Mouse (Mus musculus) neural tube, embryonic 15.5 days (tissue): ENCODE results near the gene Rgs6. TPM values are rescaled to one million over a fixed set of nuclear protein-coding genes. Genes with fewer than 3 reads are reported as not detected.

Experiments used
- ATAC-seq: fragments of 200-750 bp; cut with Nextera tagmentation; 2 replicates; pipeline ENCODE4 v1.8.0; 2017; ENCODE audit warnings: mild to moderate bottlenecking, moderate TSS enrichment, moderate library complexity; ENCODE audit not compliant: low FRiP score
- H3K27ac ChIP-seq: fragments of 300-500 bp; sonication (generic); replicated peaks from 2 replicates; pipeline ENCODE4 v1.5.1; 2015; ENCODE audit warnings: mild to moderate bottlenecking, inconsistent platforms
- H3K27me3 ChIP-seq: fragments of 300-500 bp; sonication (generic); replicated peaks from 2 replicates; pipeline ENCODE4 v1.6.1; 2015; ENCODE audit warnings: inconsistent platforms
- H3K36me3 ChIP-seq: fragments of 300-500 bp; sonication (generic); 2 replicates; pipeline ENCODE4 v1.6.1; 2015; ENCODE audit warnings: inconsistent platforms
- H3K4me1 ChIP-seq: fragments of 300-500 bp; sonication (generic); 2 replicates; pipeline ENCODE4 v1.6.1; 2015; ENCODE audit warnings: inconsistent platforms
- H3K4me2 ChIP-seq: fragments of 300-500 bp; sonication (generic); 2 replicates; pipeline ENCODE4 v1.6.1; 2015; ENCODE audit warnings: inconsistent platforms, mild to moderate bottlenecking, moderate library complexity
- H3K4me3 ChIP-seq: fragments of 300-500 bp; sonication (generic); replicated peaks from 2 replicates; pipeline ENCODE4 v1.5.1; 2015; ENCODE audit warnings: mild to moderate bottlenecking, inconsistent platforms
- H3K9ac ChIP-seq: fragments of 300-500 bp; sonication (generic); replicated peaks from 2 replicates; pipeline ENCODE4 v1.6.1; 2015; ENCODE audit warnings: mild to moderate bottlenecking, inconsistent platforms
- H3K9me3 ChIP-seq: fragments of 300-500 bp; sonication (generic); replicated peaks from 2 replicates; pipeline ENCODE4 v1.6.1; 2016; ENCODE audit warnings: inconsistent platforms
- WGBS: fragments of 180-500 bp; shearing (Covaris S2); methylation state at CpG from one replicate; pipeline ENCODE4 v1.1.7; 2015; ENCODE audit warnings: mixed read lengths; 5-methylcytosine and 5-hydroxymethylcytosine counted together
- polyA plus RNA-seq: library from polyadenylated mRNA; unstranded; fragments of >200 nt; fragmentation: Nextera tagmentation; extraction: Ambion mirVana; gene quantifications from 2 replicates; pipeline ENCODE4 v1.2.1, GENCODE M21; 2015

The Rgs6 gene
- polyA plus RNA-seq, 1 experiment from 2014 or later, result 7.1 TPM

DNA sequence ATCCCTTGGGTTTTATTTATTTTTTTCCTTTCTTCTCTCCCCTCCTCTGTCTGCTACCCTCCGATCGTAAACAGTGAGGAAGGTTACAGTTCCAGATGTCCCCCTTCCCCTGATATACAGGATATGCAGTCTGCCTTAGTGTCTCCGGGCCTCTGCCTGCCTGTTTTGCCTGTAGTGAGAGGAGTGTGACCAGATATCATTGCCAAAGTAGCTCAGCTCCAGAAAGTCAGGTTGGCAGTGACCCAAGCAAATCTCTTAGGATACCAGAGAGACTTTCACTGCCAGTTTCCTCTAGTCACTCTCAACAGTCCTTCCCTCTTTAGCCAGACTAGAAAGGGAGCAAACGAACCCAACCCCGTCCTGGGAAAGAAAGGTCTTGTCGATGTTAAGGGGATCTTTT, 545.7 kb downstream of the Rgs6 start:
- no peaks in the 10 kb centered on the region for H3K27me3 ChIP-seq
- H3K36me3 ChIP-seq, result no peaks in the 10 kb centered on the region
- H3K9ac ChIP-seq, result no peak overlapping the region
- H3K9me3 ChIP-seq, result no peaks in the 10 kb centered on the region
- no peak overlapping the region for H3K4me2 ChIP-seq
- peaks cover 4% of the 10 kb centered on the region; the same call in 1 of the 2 replicates for H3K4me1 ChIP-seq
- no peak for ATAC-seq
- 69% methylated on average over 6 of the region's 6 CpGs for WGBS
- H3K27ac ChIP-seq, result no peak overlapping the region
- no peak overlapping the region for H3K4me3 ChIP-seq

DNA sequence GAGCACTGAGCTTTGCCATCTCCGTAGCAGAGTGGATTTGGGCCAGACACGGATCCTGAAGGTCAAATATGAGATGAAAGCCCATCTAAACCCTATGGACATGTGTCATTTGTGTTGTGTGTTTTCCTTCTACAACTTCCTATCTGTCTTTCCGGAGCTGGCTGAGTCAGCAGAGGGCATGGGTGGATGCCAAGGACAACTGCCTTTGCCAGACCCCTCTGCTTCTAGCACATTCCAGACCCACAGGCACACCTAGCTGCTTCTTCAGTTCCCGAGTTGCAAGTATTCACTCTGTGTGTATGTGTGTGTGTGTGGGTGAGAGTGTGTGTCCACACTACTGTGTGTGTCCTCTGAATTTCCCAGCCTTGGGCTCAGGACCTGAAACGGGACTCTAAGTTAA, 547.9 kb downstream of the Rgs6 start:
- Histone ChIP-seq H3K27me3 (no peaks in the 10 kb centered on the region), H3K4me3 (no peak overlapping the region), H3K27ac (no peak overlapping the region), H3K36me3 (no peaks in the 10 kb centered on the region), H3K4me1 (peaks cover 4% of the 10 kb centered on the region; the same call in 1 of the 2 replicates), H3K4me2 (no peak overlapping the region), H3K9me3 (no peaks in the 10 kb centered on the region), H3K9ac (no peak overlapping the region)
- 88% methylated on average over 5 of the region's 5 CpGs for WGBS
- ATAC-seq, result no peak

DNA sequence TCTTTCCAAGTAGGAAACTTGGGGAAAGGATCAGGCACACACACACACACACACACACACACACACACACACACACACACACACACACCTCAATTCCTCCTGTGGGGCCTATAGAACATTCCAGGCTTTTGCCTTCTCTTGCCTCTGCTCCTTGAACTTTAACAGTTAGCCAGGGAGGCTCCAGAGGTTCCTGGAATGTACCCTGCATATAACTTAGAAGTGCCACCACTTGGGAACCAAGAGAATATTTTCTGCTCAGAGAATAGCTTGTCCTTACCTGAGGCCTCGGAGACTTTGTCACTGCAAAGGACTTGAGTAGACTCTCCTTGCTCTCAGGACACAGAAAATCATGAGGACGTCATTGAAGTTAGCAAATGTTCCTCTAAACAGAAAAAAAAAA, 548.4 kb downstream of the Rgs6 start:
- H3K4me2 ChIP-seq, result no peak overlapping the region
- ATAC-seq, result no peak
- WGBS, result 94% methylated on average over 2 of the region's 2 CpGs

DNA sequence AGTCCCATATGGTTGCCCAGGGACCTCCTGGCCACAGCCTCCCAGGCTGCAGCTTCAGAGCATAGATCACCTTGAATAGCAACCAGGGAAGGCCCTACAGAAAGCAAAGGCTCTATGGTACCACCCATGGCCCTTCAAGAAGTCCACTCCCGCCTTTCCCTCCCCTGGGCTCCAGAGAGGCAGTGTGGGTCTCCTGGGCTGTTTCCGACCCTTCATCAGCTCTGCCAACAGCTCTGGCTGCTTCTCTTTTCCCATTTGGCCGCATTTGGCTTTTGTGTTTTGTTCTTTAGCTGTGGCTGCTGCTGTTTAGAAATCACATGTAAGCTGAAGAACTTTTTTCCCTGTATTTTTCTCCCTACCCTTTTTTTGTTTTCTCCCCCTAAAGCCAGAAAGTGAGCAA, 548.9 kb downstream of the Rgs6 start:
- Histone ChIP-seq H3K27ac (no peak overlapping the region), H3K4me1 (peaks cover 2% of the 10 kb centered on the region; the same call in 1 of the 2 replicates), H3K27me3 (no peaks in the 10 kb centered on the region), H3K4me3 (no peak overlapping the region), H3K9me3 (no peaks in the 10 kb centered on the region), H3K9ac (no peak overlapping the region), H3K36me3 (no peaks in the 10 kb centered on the region), H3K4me2 (no peak overlapping the region)
- no peak for ATAC-seq
- WGBS, result 63% methylated on average over 3 of the region's 3 CpGs

More for the DNA sequence above, 548.4 kb downstream of the Rgs6 start:
- Histone ChIP-seq H3K27me3 (no peaks in the 10 kb centered on the region), H3K27ac (no peak overlapping the region), H3K4me1 (peaks cover 4% of the 10 kb centered on the region; the same call in 1 of the 2 replicates), H3K36me3 (no peaks in the 10 kb centered on the region), H3K9me3 (no peaks in the 10 kb centered on the region), H3K4me3 (no peak overlapping the region), H3K9ac (no peak overlapping the region)

DNA sequence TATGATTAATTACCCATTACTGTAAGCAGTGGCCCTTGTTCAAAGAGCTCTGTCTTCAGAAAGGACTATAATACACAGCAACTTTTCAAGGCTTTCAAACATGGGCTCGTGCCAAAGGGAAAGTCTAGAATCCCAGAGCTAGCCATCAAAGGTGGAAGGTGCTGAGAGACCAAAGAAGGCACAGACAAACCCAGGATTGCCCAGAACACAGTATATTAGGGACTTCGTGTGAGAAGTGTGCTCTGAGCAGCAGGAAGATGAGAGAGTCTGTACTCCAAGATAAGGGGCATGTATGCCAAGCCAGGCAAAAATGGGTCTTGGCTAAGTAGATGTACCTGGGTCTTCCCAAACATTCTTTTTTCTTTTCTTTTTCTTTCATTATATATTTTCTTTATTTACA, 553.1 kb downstream of the Rgs6 start:
- Histone ChIP-seq H3K9ac (no peak overlapping the region), H3K9me3 (no peaks in the 10 kb centered on the region), H3K36me3 (no peaks in the 10 kb centered on the region), H3K4me1 (peaks cover 6% of the 10 kb centered on the region), H3K27ac (no peak overlapping the region), H3K4me2 (no peak overlapping the region), H3K4me3 (no peak overlapping the region), H3K27me3 (no peaks in the 10 kb centered on the region)
- ATAC-seq, result no peak
- WGBS, result 65% methylated on average over 2 of the region's 2 CpGs

DNA sequence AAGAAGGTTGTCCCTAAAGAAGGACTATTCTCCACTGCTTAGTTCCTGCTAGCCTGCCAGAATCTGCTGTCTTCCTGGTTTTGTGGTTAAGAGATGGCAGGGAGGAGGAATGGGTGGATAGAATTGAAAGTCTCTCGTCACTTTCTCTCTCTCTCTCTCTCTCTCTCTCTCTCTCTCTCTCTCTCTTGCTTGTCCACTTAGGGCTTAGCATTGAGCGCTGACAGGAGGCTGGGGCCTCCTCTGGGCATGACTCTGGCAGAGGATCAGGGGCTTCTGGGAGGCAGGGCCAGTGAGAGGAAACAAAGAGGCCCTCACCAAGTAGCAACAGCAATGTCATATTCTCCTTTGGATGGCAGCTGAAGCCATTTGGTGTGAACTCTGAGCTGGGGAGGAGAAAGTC, 554.4 kb downstream of the Rgs6 start:
- H3K9me3 ChIP-seq, result no peaks in the 10 kb centered on the region
- no peak overlapping the region for H3K27ac ChIP-seq
- WGBS, result 65% methylated on average over 2 of the region's 2 CpGs
- no peak for ATAC-seq
- no peak overlapping the region for H3K4me3 ChIP-seq
- no peak overlapping the region for H3K4me2 ChIP-seq
- peaks cover 13% of the 10 kb centered on the region for H3K4me1 ChIP-seq
- no peaks in the 10 kb centered on the region for H3K27me3 ChIP-seq
- H3K9ac ChIP-seq, result no peak overlapping the region
- H3K36me3 ChIP-seq, result no peaks in the 10 kb centered on the region

DNA sequence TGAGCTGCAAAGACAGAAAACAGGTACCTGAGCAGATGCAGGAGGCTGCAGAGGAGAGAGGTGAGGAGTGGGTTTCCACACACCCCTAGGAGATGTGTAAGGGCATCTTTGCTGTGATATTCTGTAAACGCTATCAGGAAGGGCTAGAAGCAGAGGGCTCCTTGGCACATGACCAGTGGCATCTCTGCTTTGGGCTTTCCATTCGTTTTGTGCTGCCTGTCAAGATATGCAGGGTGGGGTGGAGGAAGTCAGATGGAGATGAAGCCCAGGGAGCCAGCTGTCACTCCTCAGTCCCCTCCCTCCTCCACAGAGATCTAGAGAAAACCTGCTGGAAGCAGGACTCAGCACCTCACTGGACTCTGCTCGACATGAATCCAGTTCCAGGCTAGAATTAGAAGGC, 555.0 kb downstream of the Rgs6 start:
- Histone ChIP-seq H3K27me3 (no peaks in the 10 kb centered on the region), H3K4me3 (no peak overlapping the region), H3K27ac (no peak overlapping the region), H3K4me2 (no peak overlapping the region), H3K36me3 (no peaks in the 10 kb centered on the region), H3K4me1 (peaks cover 13% of the 10 kb centered on the region), H3K9me3 (no peaks in the 10 kb centered on the region), H3K9ac (no peak overlapping the region)
- no peak for ATAC-seq
- WGBS, result 57% methylated on average over 3 of the region's 3 CpGs

DNA sequence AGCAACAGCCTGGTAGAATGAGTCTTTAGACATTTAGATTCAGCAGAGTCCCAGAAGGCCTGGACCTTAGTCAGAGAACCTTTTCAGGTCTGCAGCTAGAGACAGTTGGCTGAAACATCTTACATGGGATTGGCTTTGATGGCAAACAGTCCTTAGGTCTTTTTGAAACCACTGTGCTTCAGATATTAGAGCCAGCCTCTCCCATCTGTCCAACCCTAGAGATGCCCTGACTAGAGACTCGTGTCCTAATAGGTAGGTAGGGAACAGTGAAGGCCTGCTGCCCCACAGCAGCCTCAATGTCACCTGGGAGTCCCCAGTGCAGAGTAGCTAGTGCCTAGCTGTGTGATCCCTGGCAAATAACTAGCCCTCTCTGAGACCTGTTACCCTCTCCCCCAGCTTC, 555.5 kb downstream of the Rgs6 start:
- WGBS, result 79% methylated on average over 1 of the region's 1 CpGs
- no peaks in the 10 kb centered on the region for H3K36me3 ChIP-seq
- ATAC-seq, result no peak

DNA sequence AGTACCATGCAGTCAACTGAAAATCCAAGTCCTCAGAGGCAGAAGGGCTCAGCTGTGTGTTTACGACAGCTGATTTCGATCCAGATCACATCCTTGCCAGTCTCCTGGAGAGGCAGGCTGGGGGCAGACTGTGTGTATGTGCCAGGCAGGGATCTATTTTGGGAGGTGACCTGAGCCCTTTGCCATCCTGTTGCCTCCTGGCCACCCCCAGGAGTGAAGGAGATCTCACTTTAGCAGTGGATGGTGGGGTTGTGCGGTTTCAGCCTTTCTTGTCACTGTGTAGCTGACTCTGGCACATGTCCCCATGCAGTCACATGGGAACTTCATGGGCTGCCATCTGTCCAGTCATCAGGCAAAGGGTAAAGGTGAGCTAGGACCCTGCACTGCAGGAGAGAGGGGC, 557.0 kb downstream of the Rgs6 start:
- Histone ChIP-seq H3K4me1 (peaks cover 13% of the 10 kb centered on the region), H3K27ac (no peak overlapping the region), H3K4me2 (no peak overlapping the region), H3K9me3 (no peaks in the 10 kb centered on the region), H3K9ac (no peak overlapping the region), H3K4me3 (no peak overlapping the region), H3K27me3 (no peaks in the 10 kb centered on the region), H3K36me3 (no peaks in the 10 kb centered on the region)
- ATAC-seq, result no peak
- WGBS, result 58% methylated on average over 3 of the region's 3 CpGs

More for the DNA sequence above, 555.5 kb downstream of the Rgs6 start:
- Histone ChIP-seq H3K4me3 (no peak overlapping the region), H3K27me3 (no peaks in the 10 kb centered on the region), H3K4me1 (peaks cover 13% of the 10 kb centered on the region), H3K4me2 (no peak overlapping the region), H3K9me3 (no peaks in the 10 kb centered on the region), H3K27ac (no peak overlapping the region), H3K9ac (no peak overlapping the region)

DNA sequence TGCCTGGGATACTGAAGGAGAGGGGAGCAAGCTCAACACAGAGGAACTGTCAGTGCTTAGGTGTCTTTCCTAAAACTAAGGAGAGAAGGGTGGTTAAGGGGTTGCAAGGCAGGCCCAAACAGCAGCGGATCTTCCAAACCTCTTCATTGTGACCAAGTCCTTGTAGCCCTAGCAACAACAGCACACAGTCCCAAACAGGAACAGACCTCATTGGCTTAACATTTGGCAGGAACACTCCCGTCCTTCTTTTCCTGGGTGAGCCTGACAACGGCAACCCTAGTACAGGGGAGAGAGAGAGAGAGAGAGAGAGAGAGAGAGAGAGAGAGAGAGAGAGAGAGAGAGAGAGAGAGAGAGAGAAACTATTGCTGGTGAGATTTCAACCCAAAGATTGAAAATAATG, 557.8 kb downstream of the Rgs6 start:
- WGBS, result 56% methylated on average over 3 of the region's 3 CpGs
- Histone ChIP-seq H3K27me3 (no peaks in the 10 kb centered on the region), H3K4me3 (no peak overlapping the region), H3K9me3 (no peaks in the 10 kb centered on the region), H3K9ac (no peak overlapping the region), H3K4me1 (peaks cover 13% of the 10 kb centered on the region), H3K27ac (no peak overlapping the region), H3K4me2 (no peak overlapping the region), H3K36me3 (no peaks in the 10 kb centered on the region)
- no peak for ATAC-seq

DNA sequence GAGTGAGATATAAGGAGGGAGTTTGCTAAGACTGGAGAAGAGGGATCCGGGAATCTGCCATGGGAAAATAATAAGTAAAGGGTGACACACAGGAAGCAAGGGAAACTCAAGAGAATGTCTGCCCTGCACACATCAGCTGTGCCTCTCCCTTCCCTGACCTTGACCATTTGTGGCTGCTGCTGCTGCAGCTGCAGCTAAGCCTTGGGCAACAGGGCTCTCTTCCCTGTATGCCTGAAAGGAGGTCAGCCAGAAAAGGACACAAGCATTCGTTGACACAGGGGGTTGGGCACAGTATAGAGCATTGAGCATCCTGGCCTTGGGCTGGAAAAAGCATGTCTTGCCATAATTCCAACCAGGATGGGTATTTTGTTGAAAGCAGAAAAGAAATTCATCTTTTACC, 558.8 kb downstream of the Rgs6 start:
- no peak overlapping the region for H3K4me2 ChIP-seq
- H3K36me3 ChIP-seq, result no peaks in the 10 kb centered on the region
- no peaks in the 10 kb centered on the region for H3K9me3 ChIP-seq
- H3K4me3 ChIP-seq, result no peak overlapping the region
- H3K4me1 ChIP-seq, result peaks cover 13% of the 10 kb centered on the region
- H3K27me3 ChIP-seq, result no peaks in the 10 kb centered on the region
- WGBS, result 65% methylated on average over 2 of the region's 2 CpGs
- ATAC-seq, result no peak
- no peak overlapping the region for H3K27ac ChIP-seq
- H3K9ac ChIP-seq, result no peak overlapping the region

DNA sequence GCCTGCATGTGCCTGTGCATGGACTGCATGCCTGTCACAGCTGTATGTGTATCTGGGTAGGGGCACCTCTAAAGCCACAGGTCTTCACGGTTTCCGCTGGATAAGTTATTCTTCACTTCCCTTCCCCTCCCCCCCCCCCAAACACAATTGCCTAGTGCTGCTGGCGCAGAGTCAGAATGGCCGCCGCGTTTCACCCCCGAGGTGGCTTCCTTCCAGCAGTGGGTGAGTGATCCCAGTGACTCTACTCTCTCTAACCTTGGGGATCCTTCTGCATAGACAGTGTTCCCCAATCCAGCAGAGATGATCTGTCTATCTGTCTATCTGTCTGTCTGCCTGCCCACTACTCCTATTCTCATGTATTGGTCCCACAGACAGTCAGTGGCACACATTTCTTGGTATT, 561.9 kb downstream of the Rgs6 start:
- 82% methylated on average over 7 of the region's 7 CpGs for WGBS
- no peak for ATAC-seq

DNA sequence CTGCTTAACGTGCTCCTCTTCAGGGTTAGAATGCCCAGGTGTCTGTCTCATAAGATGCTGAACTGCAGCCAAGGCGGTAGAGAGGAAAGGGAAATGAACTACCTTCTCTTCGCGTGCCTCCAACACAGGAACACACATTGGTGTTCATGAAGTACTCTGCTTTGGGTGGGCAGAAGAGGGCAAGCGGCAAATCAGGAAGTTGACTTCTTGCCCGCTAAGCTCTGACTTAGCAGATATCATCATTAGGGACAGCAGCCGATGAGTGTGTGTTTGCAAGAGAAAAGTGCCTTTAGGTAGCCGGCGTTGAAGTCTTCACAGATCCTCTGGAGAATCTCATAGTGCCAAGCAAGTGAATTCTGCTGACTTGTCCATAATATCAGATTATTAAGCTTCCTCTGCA, 562.7 kb downstream of the Rgs6 start:
- Histone ChIP-seq H3K9ac (no peak overlapping the region), H3K27me3 (no peaks in the 10 kb centered on the region), H3K4me3 (no peak overlapping the region), H3K4me1 (0 out of 2 replicates have a peak, but pooled peaks cover 7% of the 10 kb centered on the region), H3K36me3 (no peaks in the 10 kb centered on the region), H3K27ac (no peak overlapping the region), H3K9me3 (no peaks in the 10 kb centered on the region), H3K4me2 (no peak overlapping the region)
- WGBS, result 93% methylated on average over 9 of the region's 9 CpGs
- ATAC-seq, result no peak

More for the DNA sequence above, 561.9 kb downstream of the Rgs6 start:
- H3K4me3 ChIP-seq, result no peak overlapping the region
- no peaks in the 10 kb centered on the region for H3K9me3 ChIP-seq
- peaks cover 10% of the 10 kb centered on the region for H3K4me1 ChIP-seq
- no peaks in the 10 kb centered on the region for H3K27me3 ChIP-seq
- no peak overlapping the region for H3K9ac ChIP-seq
- H3K4me2 ChIP-seq, result no peak overlapping the region
- H3K36me3 ChIP-seq, result no peaks in the 10 kb centered on the region
- no peak overlapping the region for H3K27ac ChIP-seq
